Mouse (Mus musculus): ENCODE results near the gene Yipf2. TPM values are rescaled to one million over a fixed set of nuclear protein-coding genes. Genes with fewer than 3 reads are reported as not detected.
"Not testable (repeated sequence)": the region's sequence is repeated elsewhere in the genome, so short reads cannot be mapped to it uniquely, and the experiment has no call there.

Gene Yipf2
- polyA plus RNA-seq, 1 experiment = 58.7 TPM

DNA sequence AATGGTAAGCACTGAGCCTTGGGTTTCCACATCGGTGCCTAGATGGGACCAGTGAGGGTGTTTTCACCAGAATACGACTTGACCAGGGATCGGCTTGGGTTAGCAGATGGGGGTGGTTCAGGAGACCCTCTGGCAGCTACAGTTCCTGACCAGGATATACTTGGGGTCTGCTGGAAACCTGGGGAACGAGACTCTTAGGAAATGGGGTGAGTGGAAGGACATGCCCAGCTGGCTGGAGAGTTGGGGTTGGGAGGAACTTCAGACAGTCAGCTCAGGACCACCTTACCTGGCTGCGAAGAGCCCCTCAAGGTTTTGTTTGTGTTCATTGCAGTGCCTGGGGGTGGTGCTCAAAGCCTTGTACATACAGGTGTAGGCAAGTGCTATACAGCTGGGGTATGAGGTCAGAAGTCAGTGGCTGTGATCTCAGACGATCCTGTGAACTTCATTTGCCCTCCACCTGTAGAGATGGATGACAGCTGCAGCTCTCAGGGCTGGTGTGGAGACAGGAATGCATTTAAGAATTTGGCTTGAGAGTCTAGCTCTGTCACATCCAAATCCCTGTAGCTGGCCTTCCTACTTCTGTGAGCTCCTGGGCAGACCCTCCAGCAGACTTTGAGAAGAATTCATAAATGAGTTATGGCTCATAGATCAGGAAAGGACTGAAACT lies 38.9 kb downstream of the Yipf2 start:
- H3K4me3 ChIP-seq (replicated peaks; ENCODE audit: extremely low read depth, low read depth, low read length) = no peak overlapping the region
- 79% methylated on average over 6 of the region's 6 CpGs for WGBS
- TF ChIP-seq CTCF (IDR thresholded peaks at IDR 0.05; ENCODE audit: insufficient read depth, low read length) (no peak), POLR2A (IDR thresholded peaks at IDR 0.05; ENCODE audit: borderline replicate concordance, extremely low read depth, low read depth, low read length) (no peak)
- no peak for DNase-seq
- 0 out of 2 replicates have a peak, but pooled peaks cover 3% of the 10 kb centered on the region for H3K4me1 ChIP-seq (ENCODE audit: control insufficient read depth, insufficient read depth, low read length)

DNA sequence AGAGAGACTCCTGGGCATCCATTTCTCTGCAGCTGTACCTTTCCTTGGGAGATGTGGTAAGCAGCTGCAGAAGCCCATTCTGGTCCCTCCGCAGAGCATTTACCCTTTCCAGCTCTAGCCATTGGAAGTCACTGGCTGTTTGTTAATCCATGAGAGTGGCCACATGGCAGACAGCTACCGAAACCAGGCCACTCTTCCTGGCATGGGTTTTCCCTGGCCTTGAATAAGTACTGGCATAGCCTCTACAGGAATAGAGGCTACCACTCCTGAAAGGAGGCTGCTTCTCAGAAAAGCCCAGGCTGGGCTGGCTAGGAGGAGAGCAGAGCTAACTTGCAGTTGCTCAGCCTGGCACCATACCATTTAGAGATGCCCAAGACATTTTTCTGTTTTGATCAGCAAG lies 41.6 kb downstream of the Yipf2 start:
- DNase-seq = no peak
- Histone ChIP-seq H3K4me3 (replicated peaks; ENCODE audit: extremely low read depth, low read depth, low read length) (no peak overlapping the region), H3K4me1 (ENCODE audit: control insufficient read depth, insufficient read depth, low read length) (no peaks in the 10 kb centered on the region; the same call in 1 of the 2 replicates)
- no peak for TF ChIP-seq POLR2A (IDR thresholded peaks at IDR 0.05; ENCODE audit: borderline replicate concordance, extremely low read depth, low read depth, low read length)
- TF ChIP-seq CTCF (IDR thresholded peaks at IDR 0.05; ENCODE audit: insufficient read depth, low read length) = no peak
- WGBS = 89% methylated on average over 2 of the region's 2 CpGs

DNA sequence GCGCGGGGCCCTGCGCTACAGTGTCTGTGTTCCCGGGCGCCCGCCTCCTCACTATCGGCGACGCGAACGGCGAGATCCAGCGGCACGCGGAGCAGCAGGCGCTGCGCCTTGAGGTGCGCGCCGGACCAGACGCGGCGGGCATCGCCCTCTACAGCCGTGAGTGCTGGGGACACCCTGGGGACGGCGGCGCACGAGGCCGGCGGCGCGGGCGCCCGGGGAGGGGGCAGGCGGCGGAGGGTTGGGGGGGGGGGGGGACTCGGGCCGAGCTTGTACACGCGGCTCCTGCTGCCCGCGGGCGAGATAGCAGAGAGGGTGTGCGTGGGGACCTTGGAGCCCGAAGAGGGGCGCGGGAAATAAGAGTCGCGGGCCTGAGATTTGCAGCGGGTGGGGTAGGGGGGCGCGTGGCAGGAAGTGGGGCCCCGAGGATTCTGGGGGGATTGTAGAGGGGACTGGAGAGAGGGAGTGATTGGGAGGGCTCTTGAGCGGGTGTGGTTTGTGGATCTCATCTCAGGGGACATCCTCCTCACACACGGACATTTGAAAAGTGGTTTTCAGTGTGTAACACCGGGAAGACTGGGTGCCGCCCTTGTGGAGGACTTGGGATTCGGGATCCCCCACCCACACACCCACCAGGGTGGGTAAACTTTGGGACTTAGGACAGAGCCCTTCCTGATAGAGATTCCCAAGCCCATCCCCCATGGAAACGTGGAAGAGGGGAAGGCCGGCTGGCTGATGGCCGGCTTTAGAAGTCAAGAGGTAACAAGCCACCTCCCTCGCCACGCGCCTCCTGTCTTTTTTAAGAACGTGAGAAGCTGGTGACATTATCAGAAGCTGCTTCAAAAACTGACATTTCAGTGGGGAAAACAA lies 45.3 kb downstream of the Yipf2 start:
- WGBS = under 1% methylated on average over 54 of the region's 66 CpGs
- peak overlapping the region; percentile 86 for H3K4me3 ChIP-seq (replicated peaks; ENCODE audit: extremely low read depth, low read depth, low read length)
- DNase-seq = peak; percentile 67
- TF ChIP-seq CTCF (IDR thresholded peaks at IDR 0.05; ENCODE audit: insufficient read depth, low read length) = no peak
- TF ChIP-seq POLR2A (IDR thresholded peaks at IDR 0.05; ENCODE audit: borderline replicate concordance, extremely low read depth, low read depth, low read length) = no peak
- no peaks in the 10 kb centered on the region; the same call in 1 of the 2 replicates for H3K4me1 ChIP-seq (ENCODE audit: control insufficient read depth, insufficient read depth, low read length)

DNA sequence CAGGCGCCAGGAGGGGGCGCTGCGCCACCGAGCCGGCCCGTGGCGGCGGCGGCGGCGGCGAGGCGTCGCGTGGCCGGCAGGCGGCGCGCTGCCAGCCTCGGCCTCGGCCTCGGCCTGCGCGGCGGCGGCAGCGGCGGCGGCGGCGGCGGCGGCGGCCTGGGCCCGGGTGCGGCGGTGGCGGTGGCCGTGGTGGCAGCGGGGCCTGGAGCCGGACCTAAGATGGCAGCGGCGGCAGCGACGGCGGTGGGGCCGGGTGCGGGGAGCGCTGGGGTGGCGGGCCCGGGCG lies 45.9 kb downstream of the Yipf2 start, which contains the start of gene Carm1:
TSS of gene Carm1 (plus strand) at position 106 of the 286 bp plus-strand sequence.
- TF ChIP-seq CTCF (IDR thresholded peaks at IDR 0.05; ENCODE audit: insufficient read depth, low read length) = no peak
- no peak for TF ChIP-seq POLR2A (IDR thresholded peaks at IDR 0.05; ENCODE audit: borderline replicate concordance, extremely low read depth, low read depth, low read length)
- Histone ChIP-seq H3K4me3 (replicated peaks; ENCODE audit: extremely low read depth, low read depth, low read length) (peak within 1 kb of the TSS; percentile 86), H3K4me1 (ENCODE audit: control insufficient read depth, insufficient read depth, low read length) (no peaks in the 10 kb centered on the region; the same call in 1 of the 2 replicates)
- no peak for DNase-seq
- WGBS = 18% methylated on average over 45 of the region's 52 CpGs

DNA sequence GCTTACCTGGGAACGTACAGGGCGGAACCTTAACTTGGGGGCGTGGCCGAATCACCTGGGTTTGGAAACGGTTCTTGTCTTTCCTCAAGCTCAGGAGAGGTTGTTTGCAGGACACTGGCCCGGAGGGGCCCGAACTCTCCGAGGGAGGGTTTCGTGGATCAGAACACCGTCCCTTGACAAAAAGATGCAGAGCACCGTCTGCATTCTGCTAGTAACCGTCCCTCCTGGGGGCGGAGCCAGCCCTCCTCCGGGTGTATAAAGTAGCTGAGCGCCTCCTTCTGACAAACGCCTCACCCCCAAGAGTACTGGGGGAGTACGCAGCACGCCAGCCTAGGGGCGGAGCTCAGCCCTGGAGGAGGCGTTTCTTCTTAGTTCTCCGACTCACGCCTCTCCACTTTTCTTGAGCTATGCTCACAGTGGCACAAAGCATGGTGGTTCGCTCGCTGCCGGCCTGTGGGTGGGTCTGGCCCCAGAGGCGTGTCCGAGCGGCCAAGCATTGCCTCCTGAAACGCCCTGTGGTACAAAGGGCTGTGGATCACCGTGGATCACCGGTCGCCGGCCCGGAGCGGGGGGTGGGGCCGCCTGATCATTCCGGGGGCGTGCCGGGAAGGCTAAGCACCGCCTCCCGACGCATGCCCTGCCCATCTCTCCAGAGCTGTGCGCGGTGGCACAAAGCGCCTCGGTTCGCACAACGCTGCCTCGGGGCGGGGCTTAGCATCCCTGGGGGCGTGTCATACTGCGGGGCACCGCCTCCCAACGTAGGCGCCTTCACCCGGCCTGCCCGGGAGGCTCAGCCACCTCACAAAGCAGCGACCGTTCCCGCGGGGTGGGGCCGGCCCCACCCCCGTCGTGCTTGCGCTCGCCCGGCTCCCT lies 46.5 kb downstream of the Yipf2 start:
- Histone ChIP-seq H3K4me1 (ENCODE audit: control insufficient read depth, insufficient read depth, low read length) (no peaks in the 10 kb centered on the region; the same call in 1 of the 2 replicates), H3K4me3 (replicated peaks; ENCODE audit: extremely low read depth, low read depth, low read length) (peak overlapping the region; percentile 74)
- peak; percentile 100 for DNase-seq
- under 1% methylated on average over 66 of the region's 67 CpGs for WGBS
- TF ChIP-seq CTCF (IDR thresholded peaks at IDR 0.05; ENCODE audit: insufficient read depth, low read length) (no peak), POLR2A (IDR thresholded peaks at IDR 0.05; ENCODE audit: borderline replicate concordance, extremely low read depth, low read depth, low read length) (peak; percentile 9; the same call in 1 of the 2 replicates)

DNA sequence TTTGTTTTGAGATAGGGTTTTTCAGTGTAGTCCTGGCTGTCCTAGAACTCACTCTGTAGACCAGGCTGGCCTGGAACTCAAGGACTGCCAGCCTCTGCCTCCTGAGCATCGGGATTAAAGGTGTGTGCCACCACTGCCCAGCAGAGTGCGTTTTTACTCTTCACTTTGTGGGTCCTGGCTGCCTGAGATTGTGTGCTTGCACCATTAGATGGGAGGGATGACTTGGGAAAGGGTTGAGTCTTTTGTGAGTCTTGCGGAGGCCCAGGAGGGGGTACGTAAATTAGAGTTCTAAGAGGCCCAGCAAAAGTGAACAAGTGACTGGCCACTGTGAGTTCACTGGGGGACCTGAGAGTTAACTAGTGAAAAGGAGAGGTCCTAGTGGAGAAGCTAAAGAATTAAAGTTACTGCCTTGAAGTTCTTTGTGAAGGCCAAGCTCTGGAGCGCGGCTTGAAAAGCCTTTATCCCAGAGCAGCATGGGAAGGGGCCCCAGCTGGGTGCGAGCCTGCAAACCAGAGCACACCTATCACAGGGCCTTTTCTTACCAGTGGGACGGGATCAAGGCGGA lies 47.2 kb downstream of the Yipf2 start:
- no peak for DNase-seq
- TF ChIP-seq POLR2A (IDR thresholded peaks at IDR 0.05; ENCODE audit: borderline replicate concordance, extremely low read depth, low read depth, low read length) (peak; percentile 30; the same call in 1 of the 2 replicates), CTCF (IDR thresholded peaks at IDR 0.05; ENCODE audit: insufficient read depth, low read length) (no peak)
- 27% methylated on average over 9 of the region's 9 CpGs for WGBS
- Histone ChIP-seq H3K4me1 (ENCODE audit: control insufficient read depth, insufficient read depth, low read length) (no peaks in the 10 kb centered on the region; the same call in 1 of the 2 replicates), H3K4me3 (replicated peaks; ENCODE audit: extremely low read depth, low read depth, low read length) (peak overlapping the region; percentile 74)

DNA sequence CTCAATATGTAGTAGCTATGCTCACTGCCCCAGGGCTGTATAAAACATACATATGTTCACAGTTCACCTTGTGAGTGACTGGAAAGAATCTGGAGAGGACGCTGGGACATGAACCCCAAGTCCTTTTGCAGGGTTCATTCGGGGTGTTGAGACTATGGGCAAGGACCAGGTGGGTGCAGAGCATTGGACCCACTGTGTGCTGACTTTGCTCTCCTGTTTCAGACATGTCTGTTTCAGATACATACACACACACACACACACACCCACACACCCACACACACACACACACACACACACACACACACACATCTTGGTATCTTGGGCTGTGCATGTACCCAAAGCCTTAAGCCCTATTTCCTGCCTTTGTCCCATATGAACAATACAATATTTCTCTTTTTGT lies 50.6 kb downstream of the Yipf2 start:
- WGBS = 93% methylated on average over 2 of the region's 2 CpGs
- H3K4me3 ChIP-seq (replicated peaks; ENCODE audit: extremely low read depth, low read depth, low read length); H3K4me1 ChIP-seq (ENCODE audit: control insufficient read depth, insufficient read depth, low read length); DNase-seq: not testable (repeated sequence)

DNA sequence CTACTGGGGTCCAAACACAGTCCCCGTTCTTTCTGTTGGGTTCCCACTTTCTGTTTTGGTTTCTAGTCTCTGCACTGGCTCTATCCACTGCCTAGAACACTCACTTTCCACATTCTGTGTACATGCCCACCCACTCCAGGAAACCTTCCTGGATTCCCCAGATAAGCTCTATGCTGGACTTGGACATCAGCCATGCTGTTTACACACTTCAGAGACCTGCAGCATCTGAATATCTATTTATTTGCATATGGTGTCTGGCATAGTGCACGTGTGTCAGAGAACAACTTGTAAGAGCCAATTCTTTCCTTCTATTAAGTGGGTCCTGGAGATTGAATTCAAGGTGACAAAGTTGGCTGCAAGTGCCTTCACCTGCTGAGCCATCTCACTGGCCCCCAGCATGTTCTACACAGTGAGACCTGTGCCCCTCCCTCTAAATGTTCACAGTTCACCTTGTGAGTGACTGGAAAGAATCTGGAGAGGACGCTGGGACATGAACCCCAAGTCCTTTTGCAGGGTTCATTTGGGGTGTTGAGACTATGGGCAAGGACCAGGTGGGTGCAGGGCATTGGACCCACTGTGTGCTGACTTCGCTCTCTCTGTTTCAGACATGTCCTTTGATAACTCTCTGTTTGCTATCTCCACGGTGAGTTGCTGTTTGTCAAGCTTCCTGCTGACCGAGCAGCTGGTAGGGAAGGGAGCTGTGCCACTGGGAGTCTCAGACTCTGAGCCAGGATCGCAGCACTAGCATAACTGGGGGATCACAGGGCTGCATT lies 52.5 kb downstream of the Yipf2 start:
- H3K4me3 ChIP-seq (replicated peaks; ENCODE audit: extremely low read depth, low read depth, low read length) = no peak overlapping the region
- TF ChIP-seq CTCF (IDR thresholded peaks at IDR 0.05; ENCODE audit: insufficient read depth, low read length) (no peak), POLR2A (IDR thresholded peaks at IDR 0.05; ENCODE audit: borderline replicate concordance, extremely low read depth, low read depth, low read length) (no peak)
- 55% methylated on average over 7 of the region's 7 CpGs for WGBS
- H3K4me1 ChIP-seq (ENCODE audit: control insufficient read depth, insufficient read depth, low read length) = no peaks in the 10 kb centered on the region
- DNase-seq = no peak

Other genes starting within 250 kb of the Yipf2 start
- gene Ilf3, start 225.0 kb downstream of the Yipf2 start, polyA plus RNA-seq (2012; rRNA removed) = 31.8 and 35.2 TPM in 2 replicates
- 27.7 and 29.5 TPM in 2 replicates for gene Qtrt1, start 181.0 kb downstream of the Yipf2 start, polyA plus RNA-seq (2012; rRNA removed)
- 174 and 207 TPM in 2 replicates for gene Dnm2, start 167.9 kb downstream of the Yipf2 start, polyA plus RNA-seq (2012; rRNA removed)
- gene Tmed1, start 82.6 kb downstream of the Yipf2 start, polyA plus RNA-seq (2012; rRNA removed) = 26.5 and 28.4 TPM in 2 replicates
- 7.8 and 11.3 TPM in 2 replicates for gene AB124611, start 66.7 kb downstream of the Yipf2 start, polyA plus RNA-seq (2012; rRNA removed)
- 73.3 and 85.3 TPM in 2 replicates for gene Carm1, start 45.9 kb downstream of the Yipf2 start, polyA plus RNA-seq (2012; rRNA removed)
- 23.6 and 24.3 TPM in 2 replicates for gene Timm29, start 106 bp downstream of the Yipf2 start, polyA plus RNA-seq (2012; rRNA removed)
- gene Smarca4, start 23.3 kb upstream of the Yipf2 start, polyA plus RNA-seq (2012; rRNA removed) = 37.7 and 38.6 TPM in 2 replicates
- gene Ldlr, start 130.7 kb upstream of the Yipf2 start, polyA plus RNA-seq (2012; rRNA removed) = 84.2 and 87.2 TPM in 2 replicates
- gene Spc24, start 167.5 kb upstream of the Yipf2 start, polyA plus RNA-seq (2012; rRNA removed) = 2.9 and 3.2 TPM in 2 replicates
- 108 and 127 TPM in 2 replicates for gene Kank2, start 205.9 kb upstream of the Yipf2 start, polyA plus RNA-seq (2012; rRNA removed)
- 7.4 and 8.2 TPM in 2 replicates for gene Angptl8, start 242.7 kb upstream of the Yipf2 start, polyA plus RNA-seq (2012; rRNA removed)